Mouse (Mus musculus): Measurements from ENCODE around the gene I830077J02Rik. TPM values are rescaled to one million over a fixed set of nuclear protein-coding genes. Genes with fewer than 3 reads are reported as not detected.

Gene I830077J02Rik
- total RNA-seq, 2 experiments from 2014 or later: 0.98 to 1.2 TPM

DNA sequence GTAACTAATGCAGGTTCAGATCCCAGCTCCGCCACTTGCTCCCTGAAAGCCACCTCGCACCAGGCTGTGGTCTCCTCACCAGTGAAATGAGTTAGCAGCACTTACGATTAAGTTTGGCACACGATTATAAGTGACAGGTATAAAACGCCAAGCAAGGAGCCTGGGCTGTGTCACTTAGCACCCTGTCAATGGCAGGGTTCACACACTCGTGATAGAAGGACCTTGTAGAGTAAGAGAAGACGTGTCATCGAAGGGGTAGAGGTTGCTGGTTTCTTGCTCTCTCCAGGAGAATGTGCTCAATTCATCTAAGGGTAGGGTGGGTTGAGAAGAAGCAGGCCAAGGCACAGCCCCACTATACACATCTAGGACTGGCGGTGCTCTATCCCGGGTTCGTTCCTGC, 33.6 kb downstream of the I830077J02Rik start:
- no peak for TF ChIP-seq CTCF (conservative IDR thresholded peaks at IDR 0.05)
- Histone ChIP-seq H3K27ac (no peak overlapping the region), H3K4me3 (no peak overlapping the region)
- DNase-seq (ENCODE audit: low spot score in 2 of 2): no peak

DNA sequence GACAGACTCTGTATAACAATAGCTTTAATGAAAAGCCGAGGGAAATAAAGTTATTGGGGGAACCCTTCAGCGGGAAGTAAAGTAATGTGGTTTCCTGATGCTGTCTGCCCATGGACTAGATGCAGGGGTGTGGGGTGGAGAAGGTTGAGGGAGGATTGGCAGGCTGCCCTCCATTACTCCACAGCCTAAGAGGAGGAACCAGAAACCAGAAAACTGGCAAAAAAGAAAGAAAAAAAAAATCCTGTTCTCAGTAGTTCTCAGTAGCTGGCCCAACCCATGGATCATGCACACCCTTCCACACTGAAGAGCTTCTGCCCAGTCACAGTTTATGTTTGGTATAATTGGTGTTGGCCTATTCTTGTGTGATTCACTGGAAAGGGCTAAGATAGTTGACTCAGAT, 34.1 kb downstream of the I830077J02Rik start:
- TF ChIP-seq CTCF (conservative IDR thresholded peaks at IDR 0.05): no peak
- Histone ChIP-seq H3K27ac (no peak overlapping the region), H3K4me3 (no peak overlapping the region)
- DNase-seq (ENCODE audit: low spot score in 2 of 2): no peak

DNA sequence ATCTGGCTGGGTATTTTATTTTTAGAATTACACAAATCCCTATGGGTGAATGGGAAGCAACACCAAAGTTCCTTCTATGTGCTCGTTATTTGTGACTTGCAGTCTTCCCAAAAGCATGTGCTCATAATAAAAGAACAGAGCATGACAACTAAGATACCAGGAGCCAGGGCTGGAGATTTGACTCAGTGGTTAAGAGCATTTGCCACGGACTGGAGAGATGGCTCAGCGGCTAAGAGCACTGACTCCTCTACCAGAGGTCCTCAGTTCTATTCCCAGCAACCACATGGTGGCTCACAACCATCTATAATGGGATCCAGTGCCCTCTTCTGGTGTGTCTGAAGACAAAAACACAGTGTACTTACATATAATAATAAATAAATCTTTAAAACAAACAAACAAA, 35.7 kb downstream of the I830077J02Rik start:
- no peak overlapping the region for H3K27ac ChIP-seq
- DNase-seq (ENCODE audit: low spot score in 2 of 2): no peak
- no peak overlapping the region for H3K4me3 ChIP-seq
- TF ChIP-seq CTCF (conservative IDR thresholded peaks at IDR 0.05): no peak

DNA sequence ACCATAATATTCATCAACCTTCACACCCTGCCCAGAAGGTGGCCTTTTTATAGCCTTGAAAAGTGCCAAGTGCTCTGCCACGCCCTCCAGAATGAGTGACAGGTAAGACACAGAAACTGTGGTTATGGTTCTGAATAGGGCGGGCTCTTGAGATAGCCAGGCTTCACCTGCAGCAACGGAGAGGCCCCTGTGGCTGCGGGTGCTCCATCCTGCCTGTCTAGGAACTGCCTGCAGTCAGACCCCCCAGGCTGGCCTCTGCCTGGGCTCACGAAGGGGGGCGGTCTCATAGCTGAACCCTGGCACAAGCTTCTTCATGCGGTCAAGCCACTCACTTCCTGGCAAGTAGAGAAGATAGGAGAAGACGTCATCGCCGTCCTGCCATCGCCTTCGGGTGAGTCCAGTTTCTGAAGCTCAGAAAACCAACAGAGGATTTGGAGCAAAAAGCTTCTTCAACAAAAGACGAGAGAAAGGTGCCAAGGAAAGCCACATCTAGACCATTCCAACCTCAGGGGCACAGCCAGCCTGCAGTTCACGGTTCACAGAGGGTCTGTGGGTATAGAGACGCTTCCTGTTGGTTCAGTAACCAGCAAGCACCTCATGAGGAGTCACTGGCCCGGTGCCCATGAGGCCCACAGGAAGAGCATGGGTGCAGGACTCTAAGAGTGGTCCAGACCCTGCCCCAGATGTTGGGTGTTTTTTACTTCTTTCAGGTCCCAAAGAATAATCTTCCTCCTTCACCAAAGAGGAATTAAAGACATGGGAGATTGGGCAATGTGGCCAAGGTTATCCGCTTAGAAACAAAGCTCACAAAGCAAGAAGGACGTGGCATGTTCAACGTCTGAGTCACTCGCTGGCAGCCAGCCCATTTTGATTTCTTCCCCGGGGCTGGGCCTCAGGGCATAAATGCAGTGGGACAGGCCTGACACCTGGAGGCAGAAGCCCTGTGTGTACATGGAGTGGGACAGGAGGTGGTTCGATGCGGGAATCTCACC, 37.6 kb downstream of the I830077J02Rik start:
- Histone ChIP-seq H3K27ac (peak overlapping the region; percentile 59), H3K4me3 (no peak overlapping the region)
- DNase-seq (ENCODE audit: low spot score in 2 of 2): peak in 1 of 2 experiments; percentile 62
- peak; percentile 73 for TF ChIP-seq CTCF (conservative IDR thresholded peaks at IDR 0.05)

DNA sequence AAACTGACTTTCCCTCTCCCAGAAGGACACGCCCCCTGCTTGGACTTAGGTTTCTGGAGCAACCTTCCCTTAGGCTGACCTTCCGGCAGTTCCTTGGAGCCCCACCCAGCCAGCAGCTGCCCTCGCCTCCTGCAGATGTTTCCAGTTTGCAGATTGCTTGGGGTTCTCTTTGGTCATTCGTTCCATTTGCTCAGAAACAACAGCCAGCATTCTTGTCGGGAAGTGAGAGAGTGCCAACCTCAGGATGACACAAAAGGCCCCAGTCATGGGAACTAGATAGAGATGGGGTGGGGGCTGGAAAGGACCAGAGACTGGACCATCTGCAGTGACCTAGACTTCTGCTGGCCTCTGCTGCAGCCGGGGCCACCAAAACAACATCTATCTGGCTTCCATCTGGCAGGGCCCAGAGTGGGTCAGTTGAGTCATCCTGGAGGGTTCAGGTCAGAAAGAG, 38.5 kb downstream of the I830077J02Rik start:
- Histone ChIP-seq H3K27ac (peak overlapping the region; percentile 59), H3K4me3 (no peak overlapping the region)
- no peak for TF ChIP-seq CTCF (conservative IDR thresholded peaks at IDR 0.05)
- DNase-seq (ENCODE audit: low spot score in 2 of 2): no peak

DNA sequence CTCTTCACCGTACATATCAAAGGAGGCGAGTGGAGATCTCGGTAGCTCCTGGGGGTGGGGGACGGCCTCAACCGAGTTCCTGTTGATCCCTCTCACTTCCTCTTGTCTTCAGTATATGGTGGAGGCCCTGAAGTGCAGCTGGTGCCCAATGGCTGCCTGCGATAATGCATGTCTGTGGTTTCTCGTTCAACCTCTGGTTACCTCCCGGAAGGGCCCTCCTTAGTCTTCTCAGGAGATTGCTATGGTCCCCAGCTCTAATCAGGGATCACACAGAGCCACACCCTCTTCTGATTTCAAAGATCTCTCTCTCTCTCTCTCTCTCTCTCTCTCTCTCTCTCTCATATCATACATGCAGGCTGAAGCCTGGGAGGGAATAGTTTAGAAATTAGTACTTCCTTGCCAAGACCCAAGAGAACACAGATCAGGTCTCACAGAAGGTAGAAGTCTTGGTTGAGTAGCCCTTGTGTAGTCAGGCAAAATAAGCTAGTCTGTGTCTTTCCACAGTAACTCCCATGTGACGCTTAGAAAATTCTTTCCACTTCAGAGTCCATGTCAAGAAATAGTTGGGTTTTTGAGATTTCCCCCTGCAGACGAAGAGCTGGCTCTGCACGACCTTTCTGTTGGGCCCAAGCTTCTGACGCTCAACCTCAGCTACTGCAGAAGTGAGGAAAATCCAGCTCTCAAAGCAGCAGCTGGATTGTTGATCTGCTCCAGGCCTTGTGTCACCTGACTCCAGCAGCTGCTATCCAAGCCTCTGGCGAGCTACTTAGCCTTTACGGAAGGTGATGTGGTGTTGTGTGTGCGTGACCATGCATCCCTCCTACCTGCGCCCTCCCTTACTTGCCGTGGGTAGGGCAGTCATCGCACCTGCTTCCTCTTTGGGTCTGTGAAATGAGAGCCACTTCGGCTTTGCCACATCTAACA, 39.6 kb downstream of the I830077J02Rik start:
- Histone ChIP-seq H3K4me3 (no peak overlapping the region), H3K27ac (peak overlapping the region; percentile 77; the same call in 1 of the 2 replicates)
- DNase-seq (ENCODE audit: low spot score in 2 of 2): no peak
- no peak for TF ChIP-seq CTCF (conservative IDR thresholded peaks at IDR 0.05)

DNA sequence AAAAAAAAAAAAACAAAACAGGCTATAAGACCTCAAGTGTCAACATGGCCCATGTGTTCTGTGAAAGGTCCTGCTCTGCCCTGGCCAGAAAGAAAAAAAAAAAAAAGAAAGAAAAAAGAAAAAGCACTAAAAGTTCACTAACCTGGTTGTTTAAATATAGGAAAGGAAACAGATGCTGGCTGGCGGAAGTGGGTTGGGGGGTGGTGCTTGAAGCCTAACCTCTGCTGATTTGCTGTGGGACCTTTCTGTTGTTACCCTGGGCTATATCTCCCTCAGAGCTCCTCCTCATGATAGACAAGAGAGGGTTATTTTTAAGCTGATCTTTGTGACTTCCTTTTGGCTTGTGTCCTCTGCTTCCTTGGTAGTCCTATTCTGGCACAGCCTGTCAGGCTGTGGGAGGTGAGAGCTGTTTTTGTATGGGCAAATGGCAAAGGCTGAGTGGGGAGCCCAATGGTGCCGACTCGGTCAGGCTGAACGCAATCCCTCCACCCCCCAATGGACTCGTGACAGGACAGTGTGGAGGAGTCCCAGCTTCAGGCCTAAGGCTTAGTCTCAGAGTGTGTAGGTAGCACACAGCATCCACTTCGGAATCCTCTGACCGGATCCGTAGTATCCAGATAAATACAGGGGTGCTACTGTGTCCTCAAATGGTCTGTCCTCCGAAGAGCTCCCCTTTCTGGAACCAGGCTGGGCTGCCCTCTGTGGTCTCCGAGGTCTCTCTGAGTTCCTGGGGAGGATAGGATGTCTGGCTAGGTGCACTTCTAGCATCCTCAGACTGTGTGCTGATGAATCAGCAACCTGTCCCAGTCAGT, 40.5 kb downstream of the I830077J02Rik start:
- DNase-seq (ENCODE audit: low spot score in 2 of 2): no peak
- peak overlapping the region; percentile 77 for H3K27ac ChIP-seq
- TF ChIP-seq CTCF (conservative IDR thresholded peaks at IDR 0.05): no peak
- H3K4me3 ChIP-seq: no peak overlapping the region

DNA sequence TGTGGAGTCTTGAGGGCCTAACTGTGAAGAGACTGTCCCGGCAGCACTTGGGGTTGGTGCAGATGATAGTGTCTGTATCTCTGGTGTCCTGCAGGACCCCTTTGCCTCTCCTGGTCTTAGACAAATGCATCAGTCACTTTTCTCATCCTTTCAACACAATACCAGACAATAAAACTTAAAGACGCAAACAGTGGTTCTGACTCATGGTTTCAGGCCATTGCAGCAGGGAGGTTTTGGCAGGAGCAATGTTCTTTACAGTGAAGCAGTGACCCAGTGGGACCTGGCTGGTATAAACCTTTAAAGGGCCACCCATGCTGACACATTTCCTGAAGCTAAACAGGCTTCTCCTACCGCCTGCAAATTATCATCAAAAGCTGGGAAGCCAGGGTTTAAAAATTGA, 41.3 kb downstream of the I830077J02Rik start:
- TF ChIP-seq CTCF (conservative IDR thresholded peaks at IDR 0.05): no peak
- Histone ChIP-seq H3K27ac (peak overlapping the region; percentile 77; the same call in 1 of the 2 replicates), H3K4me3 (no peak overlapping the region)
- DNase-seq (ENCODE audit: low spot score in 2 of 2): no peak

DNA sequence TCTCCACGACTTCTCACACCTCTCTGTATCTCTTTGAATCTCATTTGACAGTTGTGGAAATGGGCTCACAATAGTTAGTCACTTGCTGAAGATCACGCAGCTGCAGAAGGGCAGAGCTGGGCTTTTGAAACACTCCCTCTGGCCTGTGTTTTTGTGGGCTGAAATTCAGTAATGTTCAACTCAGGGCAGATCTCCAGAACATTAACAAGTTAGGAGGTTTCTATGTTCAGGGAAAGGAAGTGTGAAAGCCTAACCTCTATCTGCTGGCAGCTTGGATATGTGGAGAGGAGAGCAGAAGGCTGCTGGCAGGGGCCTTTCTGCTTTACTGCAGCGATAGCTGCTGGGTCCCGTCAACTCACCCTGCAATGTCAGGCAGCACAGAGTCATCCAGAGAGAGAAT, 42.2 kb downstream of the I830077J02Rik start:
- no peak for DNase-seq (ENCODE audit: low spot score in 2 of 2)
- TF ChIP-seq CTCF (conservative IDR thresholded peaks at IDR 0.05): no peak
- H3K4me3 ChIP-seq: no peak overlapping the region
- H3K27ac ChIP-seq: peak overlapping the region; percentile 51; the same call in 1 of the 2 replicates

DNA sequence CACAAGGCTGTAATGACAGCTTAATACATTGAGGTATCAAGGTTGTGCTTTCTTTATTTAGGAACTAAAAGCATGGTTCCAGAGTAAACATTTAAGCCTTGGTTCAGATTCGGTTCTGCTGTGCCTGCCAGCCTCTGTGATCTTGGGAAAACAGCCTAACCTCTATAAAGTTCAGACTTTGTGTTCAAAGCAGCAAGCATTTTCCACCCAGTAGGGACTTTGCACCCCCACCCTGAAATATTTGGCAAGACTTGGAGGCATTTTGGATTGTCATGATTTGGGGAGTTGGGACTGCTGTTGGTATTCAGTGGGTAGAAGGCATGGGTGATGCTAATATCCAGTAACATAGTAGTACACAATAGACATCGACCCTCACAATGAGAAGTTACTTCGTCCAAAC, 43.5 kb downstream of the I830077J02Rik start:
- TF ChIP-seq CTCF (conservative IDR thresholded peaks at IDR 0.05): no peak
- H3K27ac ChIP-seq: no peak overlapping the region
- no peak overlapping the region for H3K4me3 ChIP-seq
- no peak for DNase-seq (ENCODE audit: low spot score in 2 of 2)

DNA sequence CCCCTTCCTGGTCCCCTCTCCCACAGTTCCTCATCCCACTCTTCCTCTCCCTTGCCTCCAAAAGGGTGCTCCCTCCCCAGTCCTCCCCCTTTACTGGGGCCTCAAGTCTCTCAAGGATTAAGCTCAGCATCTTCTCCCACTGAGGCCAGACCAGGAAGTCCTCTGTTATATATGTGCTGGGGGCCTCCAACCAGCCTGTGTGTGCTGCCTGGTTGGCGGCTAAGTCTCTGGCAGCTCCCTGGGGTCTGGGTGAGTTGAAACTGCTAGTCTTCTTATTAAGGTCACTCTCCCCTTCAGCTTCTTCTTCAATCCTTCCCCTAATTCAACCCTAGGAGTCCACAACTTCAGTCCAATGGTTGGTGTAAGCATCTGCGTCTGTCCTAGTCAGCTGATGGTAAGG, 49.4 kb downstream of the I830077J02Rik start:
- no peak for DNase-seq (ENCODE audit: low spot score in 2 of 2)
- Histone ChIP-seq H3K27ac (no peak overlapping the region), H3K4me3 (no peak overlapping the region)
- no peak for TF ChIP-seq CTCF (conservative IDR thresholded peaks at IDR 0.05)

DNA sequence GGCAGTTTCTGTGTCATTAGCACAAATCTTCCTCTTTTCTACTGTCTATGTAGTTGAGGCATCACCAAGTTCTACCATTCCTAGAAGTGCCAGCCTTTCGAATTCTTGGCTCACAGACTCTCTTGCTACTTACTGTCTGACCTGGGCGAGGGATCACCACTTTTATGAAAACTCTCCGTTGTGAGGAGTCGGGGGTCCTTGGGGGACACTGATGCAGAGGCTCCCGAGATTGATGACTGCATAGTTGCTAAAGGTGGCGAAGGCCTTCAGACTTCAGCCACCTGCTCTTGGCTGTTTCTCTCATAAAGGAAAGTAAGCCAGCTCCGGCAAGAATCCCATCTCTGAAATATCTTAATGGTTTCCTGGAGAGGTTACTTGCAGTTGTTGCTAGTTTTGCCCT, 50.4 kb downstream of the I830077J02Rik start:
- Histone ChIP-seq H3K27ac (no peak overlapping the region), H3K4me3 (no peak overlapping the region)
- no peak for TF ChIP-seq CTCF (conservative IDR thresholded peaks at IDR 0.05)
- no peak for DNase-seq (ENCODE audit: low spot score in 2 of 2)
